Mouse (Mus musculus): ENCODE measurements around the gene Tanc2.
A peak's percentile ranks its signal among the peaks of the same experiment; 100 is the strongest.

GRCm38 (mm10) chr11:105911592-105912375 lies 322.0 kb downstream of the Tanc2 start:
- TF ChIP-seq CTCF (IDR thresholded peaks at IDR 0.05; ENCODE audit: borderline replicate concordance, extremely low read depth, insufficient read depth, insufficient read length) (peak; percentile 84; the same call in 1 of the 2 replicates), POLR2A (IDR thresholded peaks at IDR 0.05; ENCODE audit: borderline replicate concordance, extremely low read depth, insufficient read depth, insufficient read length, poor library complexity, severe bottlenecking) (no peak)

Data from brain, embryonic 14.5 days (tissue).